Mouse (Mus musculus) embryonic stem cell, embryonic (primary cell): Measurements from ENCODE around the gene Sgca.

Experiments used
- CTCF ChIA-PET, 4 experiments: fragments of 300-600 bp in 2 of 4; fragments of 350-600 bp in 2 of 4; sonication (Branson Sonifier 250); formaldehyde crosslinking; loops; one replicate each; lab custom pipeline; 2022; ENCODE audit warnings: inconsistent platforms in 2 of 4; lab: Charles Lee
- POLR2A ChIA-PET, 4 experiments: fragments of 300-600 bp in 2 of 4; fragments of 350-600 bp in 2 of 4; sonication (Branson Sonifier 250); formaldehyde crosslinking; loops; one replicate each; lab custom pipeline; 2022; ENCODE audit warnings: antibody characterized with exemption in 4 of 4, inconsistent platforms in 1 of 4; lab: Charles Lee

The Sgca gene

DNA sequence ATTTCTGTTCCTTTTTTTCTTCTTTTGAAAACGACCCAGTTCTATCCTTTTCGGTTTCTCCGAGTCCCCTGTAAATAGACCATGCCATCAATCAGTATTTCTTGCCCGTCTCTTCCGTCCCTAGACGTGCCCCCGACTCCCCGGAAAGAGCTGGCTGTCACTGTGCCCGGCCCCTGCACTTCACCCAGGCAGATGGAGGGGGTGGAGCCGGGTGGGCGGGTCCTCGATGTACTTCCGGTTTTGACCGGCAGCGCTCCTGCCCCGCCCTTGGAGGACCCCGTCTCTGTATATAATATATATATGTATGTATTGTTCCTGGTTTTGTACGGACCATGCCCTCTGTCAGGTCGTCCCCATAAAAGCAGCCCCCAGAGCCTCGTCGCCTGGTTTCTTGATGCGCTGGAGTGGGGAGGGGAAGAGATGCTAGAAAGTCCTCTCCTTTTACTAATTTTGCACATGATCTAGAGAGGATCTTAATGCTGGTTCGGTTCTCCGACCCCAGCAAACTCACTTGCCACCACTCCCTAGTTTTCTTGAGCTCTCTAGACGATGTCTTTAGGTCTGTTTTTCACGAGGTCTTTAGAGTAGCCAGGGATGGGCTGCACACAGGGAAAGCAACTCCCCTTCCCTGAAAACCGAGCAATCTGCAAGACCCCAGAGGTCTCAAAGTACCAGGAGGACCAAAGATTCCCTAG lies 30.5 kb upstream of the Sgca start:
- CTCF ChIA-PET = interaction anchor here in 3 of 4 experiments (0.5 to 1.0 kb wide), 4 partner anchors 20 to 509 kb away, joined by 3 to 8 read pairs (median 4); no protein-coding TSS in a partner anchor
- POLR2A ChIA-PET = interaction anchor here in 2 of 4 experiments (0.5 to 4.6 kb wide), 10 partner anchors 12 to 378 kb away, joined by 3 to 22 read pairs (median 4); partner anchors contain the start of genes Ppp1r9b (in 1 of the 2) and Slc35b1 (in 1 of the 2)

DNA sequence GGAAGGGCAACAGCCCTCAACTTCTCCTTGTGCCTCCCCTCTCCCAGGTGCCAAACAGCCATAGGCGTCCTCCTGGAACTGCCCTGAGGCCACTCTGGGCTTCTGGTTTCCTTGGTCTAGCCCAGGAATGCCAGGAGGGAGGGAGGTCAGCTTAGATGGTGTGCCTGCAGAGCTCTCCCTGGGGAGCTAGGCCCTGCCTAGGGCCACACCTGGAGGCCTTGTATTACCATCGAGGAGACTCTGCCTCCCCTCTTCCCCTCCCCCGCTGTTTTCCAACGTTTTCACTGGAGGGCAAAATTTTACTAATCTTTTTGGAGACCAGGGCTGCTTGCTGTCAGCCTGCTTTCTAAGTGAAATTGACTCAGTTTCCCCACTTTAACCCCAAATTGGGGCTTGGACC lies 29.9 kb upstream of the Sgca start:
- ChIA-PET POLR2A (interaction anchor here in 2 of 4 experiments (0.5 to 4.6 kb wide), 5 partner anchors 12 to 378 kb away, joined by 3 to 22 read pairs (median 3); partner anchors contain the start of gene Slc35b1 (in 1 of the 2)), CTCF (interaction anchor here in 1 of 4 experiments (1.0 kb wide), 1 partner anchor 19 kb away, joined by 3 read pairs; no protein-coding TSS in a partner anchor)

DNA sequence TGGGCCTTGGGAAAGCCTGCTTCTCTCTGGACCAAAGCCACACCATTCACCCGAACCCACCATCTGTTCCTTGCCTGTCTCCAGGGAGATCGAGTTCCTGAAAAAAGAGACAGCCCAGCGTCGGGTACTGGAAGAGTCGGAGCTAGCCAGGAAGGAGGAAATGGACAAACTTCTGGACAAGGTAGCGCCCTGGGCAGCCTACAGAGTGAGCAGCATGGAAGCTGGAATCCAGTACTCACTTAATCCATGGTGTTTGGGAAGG lies 28.7 kb upstream of the Sgca start:
- POLR2A ChIA-PET = interaction anchor here in 2 of 4 experiments (1.0 to 2.6 kb wide), 3 partner anchors 12 to 419 kb away, joined by 3 to 12 read pairs (median 4); no protein-coding TSS in a partner anchor
- CTCF ChIA-PET = interaction anchor here in 1 of 4 experiments (1.9 kb wide), 1 partner anchor 15 kb away, joined by 6 read pairs; no protein-coding TSS in a partner anchor

DNA sequence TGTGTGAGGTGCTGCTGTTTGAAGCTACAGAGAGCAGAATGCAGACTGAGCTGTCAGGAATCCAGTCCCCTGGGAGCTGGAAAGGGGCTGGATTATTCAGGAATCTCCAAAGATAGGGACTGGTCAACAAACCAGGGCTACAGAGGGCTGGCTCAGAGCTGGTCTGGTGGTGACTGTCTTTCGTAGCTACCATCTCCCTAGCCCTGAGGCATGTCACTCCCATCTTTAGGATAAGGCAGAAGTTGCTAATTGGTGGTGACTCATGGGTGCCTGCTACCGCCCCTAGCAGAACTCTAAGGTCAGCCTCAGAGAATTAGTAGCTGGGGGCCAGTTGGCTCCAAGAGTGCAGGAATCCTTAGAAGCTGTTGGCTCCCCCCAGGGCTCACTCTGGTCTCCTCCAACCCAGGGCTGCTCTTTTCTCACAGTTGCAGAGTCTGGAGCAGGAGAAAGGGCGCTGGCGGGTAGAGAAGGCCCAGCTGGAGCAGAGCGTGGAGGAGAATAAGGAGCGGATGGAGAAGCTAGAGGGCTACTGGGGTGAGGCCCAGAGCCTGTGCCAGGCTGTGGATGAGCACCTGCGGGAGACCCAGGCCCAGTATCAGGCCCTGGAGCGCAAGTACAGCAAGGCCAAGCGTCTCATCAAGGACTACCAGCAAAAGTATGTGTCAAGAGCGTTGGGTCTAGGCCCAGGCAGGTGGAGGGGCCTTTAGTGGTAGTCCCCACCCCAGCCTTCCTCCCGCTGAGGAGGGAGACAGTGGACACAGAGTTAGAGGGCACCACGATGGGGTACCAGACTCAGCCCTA lies 28.2 kb upstream of the Sgca start:
- ChIA-PET CTCF (interaction anchor here in 3 of 4 experiments (0.6 to 3.0 kb wide), 11 partner anchors 14 to 649 kb away, joined by 3 to 11 read pairs (median 5); partner anchors contain the start of gene Ppp1r9b (in 1 of the 3)), POLR2A (interaction anchor here in 3 of 4 experiments (0.8 to 2.6 kb wide), 7 partner anchors 11 to 419 kb away, joined by 3 to 12 read pairs (median 4); partner anchors contain the start of gene Ppp1r9b (in 1 of the 3))

DNA sequence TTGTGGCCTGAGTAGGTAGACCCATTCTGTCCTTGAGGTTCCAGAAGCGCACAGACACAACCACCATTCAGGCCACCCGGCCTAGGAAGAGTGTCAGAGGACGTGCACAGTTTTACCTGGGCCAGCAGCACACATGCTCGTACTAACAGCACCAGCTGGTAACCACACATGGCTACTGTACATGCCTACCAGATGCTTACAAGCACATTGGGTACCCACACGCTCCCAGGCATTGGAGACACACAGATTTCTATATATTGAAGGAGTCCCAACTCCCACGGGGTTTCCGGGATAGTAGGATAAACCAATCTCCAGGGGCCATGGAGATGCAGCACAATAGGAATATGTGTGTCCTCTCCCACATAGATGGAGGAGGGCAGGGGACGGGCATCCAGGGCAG lies 26.6 kb upstream of the Sgca start:
- ChIA-PET CTCF (interaction anchor here in 3 of 4 experiments (0.5 to 3.0 kb wide), 7 partner anchors 11 to 130 kb away, joined by 3 to 14 read pairs (median 4); no protein-coding TSS in a partner anchor), POLR2A (interaction anchor here in 3 of 4 experiments (1.1 to 2.6 kb wide), 4 partner anchors 9 to 308 kb away, joined by 3 to 12 read pairs (median 5); no protein-coding TSS in a partner anchor)

DNA sequence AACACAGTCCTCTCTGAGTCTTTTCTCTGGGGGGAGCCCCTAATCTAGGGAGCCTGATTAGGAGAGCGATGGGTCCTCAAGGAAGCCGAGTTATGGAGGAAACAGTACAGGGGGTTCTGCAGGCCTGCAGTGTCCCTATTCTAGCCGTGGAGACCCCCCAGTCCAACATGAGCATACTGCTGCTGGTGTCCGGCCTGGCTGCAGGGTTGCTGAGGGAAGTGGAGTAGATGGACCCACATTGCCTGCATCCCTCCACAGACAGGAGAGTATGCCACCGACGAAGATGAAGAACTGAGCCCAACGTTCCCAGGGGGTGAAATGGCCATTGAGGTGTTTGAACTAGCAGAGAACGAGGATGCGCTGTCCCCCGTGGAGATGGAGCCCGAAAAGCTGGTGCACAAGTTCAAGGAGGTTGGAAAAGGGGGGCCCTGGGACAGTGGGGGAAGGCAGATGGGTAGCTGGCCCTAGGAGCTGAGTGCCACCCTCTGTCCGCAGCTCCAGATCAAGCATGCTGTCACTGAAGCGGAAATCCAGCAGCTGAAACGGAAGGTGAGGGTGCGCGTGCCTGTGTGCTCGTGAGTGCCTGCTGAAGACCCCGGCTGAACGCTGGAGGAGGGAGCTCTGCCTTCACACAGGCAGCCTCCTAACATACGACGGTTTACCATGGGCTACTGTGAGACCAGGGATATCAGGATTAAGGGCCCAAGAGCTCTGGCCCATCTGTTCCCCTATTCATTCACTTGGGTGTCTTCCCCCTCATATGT lies 25.6 kb upstream of the Sgca start:
- POLR2A ChIA-PET = interaction anchor here in 2 of 4 experiments (1.0 to 2.3 kb wide), 4 partner anchors 9 to 14 kb away, joined by 3 to 11 read pairs (median 5); partner anchors contain the start of gene Ppp1r9b (in 2 of the 2)
- CTCF ChIA-PET = interaction anchor here in 3 of 4 experiments (0.5 to 4.0 kb wide), 16 partner anchors 8 to 520 kb away, joined by 3 to 19 read pairs (median 4); partner anchors contain the start of gene Hils1 (in 1 of the 3)

DNA sequence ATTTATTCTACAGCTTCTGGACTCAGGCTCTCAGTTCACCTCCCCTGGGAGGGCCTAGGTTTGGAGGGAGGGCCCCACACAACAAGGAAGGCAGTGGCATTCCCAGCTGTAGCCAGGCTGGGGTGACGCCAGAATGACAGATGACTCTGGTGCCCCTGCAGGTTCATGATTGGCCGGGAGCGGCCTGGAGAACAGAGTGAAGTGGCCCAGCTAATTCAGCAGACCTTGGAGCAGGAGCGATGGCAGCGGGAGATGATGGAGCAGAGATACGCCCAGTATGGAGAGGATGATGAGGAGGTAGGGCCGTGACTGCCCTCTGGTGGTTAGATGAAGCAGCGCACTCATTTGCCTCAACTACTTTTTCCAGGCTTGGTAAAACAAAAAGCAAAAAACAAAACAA lies 24.9 kb upstream of the Sgca start:
- POLR2A ChIA-PET = interaction anchor here in 2 of 4 experiments (1.0 to 2.3 kb wide), 7 partner anchors 11 to 29 kb away, joined by 3 to 11 read pairs (median 4); partner anchors contain the start of gene Ppp1r9b (in 2 of the 2)

DNA sequence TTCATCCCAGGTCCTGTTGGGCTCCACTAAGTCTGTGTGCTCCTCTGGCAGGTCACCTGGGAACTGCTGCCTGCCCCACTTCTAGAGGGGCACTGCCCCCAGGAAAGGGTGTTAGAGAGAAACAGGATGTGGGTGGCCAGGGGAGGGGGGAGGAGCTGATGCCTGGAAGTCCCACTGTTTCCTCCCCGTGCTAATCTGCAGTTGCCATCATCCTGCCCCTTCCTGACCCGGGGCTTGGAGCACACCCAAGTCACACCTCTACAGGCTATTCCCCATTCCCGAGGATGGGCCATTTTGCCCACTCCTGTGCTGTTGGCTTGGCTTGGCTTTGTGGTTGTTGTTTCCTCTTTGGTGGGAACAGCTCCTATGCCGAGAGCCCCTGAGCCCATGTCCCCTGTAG lies 24.4 kb upstream of the Sgca start:
- POLR2A ChIA-PET = interaction anchor here in 3 of 4 experiments (0.6 to 2.3 kb wide), 9 partner anchors 10 to 298 kb away, joined by 3 to 11 read pairs (median 3); partner anchors contain the start of gene Ppp1r9b (in 2 of the 3)
- CTCF ChIA-PET = interaction anchor here (0.7 to 4.0 kb wide), 28 partner anchors 10 to 215 kb away, joined by 3 to 19 read pairs (median 4); partner anchors contain the start of genes Hils1 (in 1 of the 4) and Ppp1r9b (in 1 of the 4)

More for the DNA sequence above, 24.9 kb upstream of the Sgca start:
- CTCF ChIA-PET = interaction anchor here (0.7 to 4.0 kb wide), 27 partner anchors 10 to 520 kb away, joined by 3 to 19 read pairs (median 4); partner anchors contain the start of genes Hils1 (in 1 of the 4) and Ppp1r9b (in 1 of the 4)

DNA sequence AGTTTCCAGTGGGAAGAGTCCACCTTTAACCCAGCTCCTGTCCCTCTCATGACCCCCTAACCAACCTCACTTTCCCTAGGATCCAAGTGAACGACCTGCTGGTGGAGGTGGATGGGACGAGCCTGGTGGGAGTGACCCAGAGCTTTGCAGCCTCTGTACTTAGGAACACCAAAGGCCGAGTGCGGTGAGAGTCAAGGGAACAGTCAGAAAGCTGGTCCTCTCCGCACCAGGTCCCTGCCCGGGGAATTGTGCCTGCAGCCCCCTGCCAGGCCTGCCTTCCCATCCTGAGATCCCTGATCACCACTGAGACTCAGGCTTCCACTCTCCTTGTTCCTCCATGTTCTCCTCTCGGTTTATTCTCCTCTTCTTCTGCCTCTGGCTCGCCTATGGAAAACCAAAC lies 24.0 kb upstream of the Sgca start:
- POLR2A ChIA-PET = interaction anchor here in 3 of 4 experiments (0.6 to 2.3 kb wide), 8 partner anchors 10 to 298 kb away, joined by 3 to 11 read pairs (median 3); partner anchors contain the start of gene Ppp1r9b (in 2 of the 3)
- CTCF ChIA-PET = interaction anchor here (0.6 to 4.0 kb wide), 23 partner anchors 9 to 707 kb away, joined by 3 to 19 read pairs (median 4); partner anchors contain the start of genes Hils1 (in 1 of the 4) and Ppp1r9b (in 1 of the 4)

DNA sequence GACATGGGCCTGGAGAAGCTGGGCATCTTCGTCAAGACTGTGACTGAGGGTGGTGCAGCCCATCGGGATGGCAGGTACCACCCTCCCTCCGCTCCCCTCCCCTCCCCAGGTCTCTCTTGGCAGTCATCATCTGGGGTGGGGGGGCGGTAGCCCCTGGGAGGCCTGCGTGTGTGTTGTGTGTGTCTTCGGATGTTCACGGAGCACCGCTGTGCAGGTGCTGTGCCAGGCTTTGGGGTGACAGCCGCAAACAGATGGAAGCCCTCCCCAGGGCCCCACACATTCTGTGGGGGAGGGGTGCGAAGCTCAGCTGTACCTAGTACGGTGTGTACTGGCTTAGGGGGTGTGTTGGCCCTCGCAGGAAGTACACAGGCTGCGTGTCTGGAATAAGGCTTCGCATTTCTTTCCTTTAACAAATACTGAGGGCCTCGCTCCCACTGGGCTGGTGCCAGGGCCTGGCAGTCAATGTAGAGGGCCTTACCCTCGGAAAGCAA lies 22.0 kb upstream of the Sgca start:
- CTCF ChIA-PET = interaction anchor here in 2 of 4 experiments (0.7 to 1.4 kb wide), 4 partner anchors 19 to 56 kb away, joined by 3 to 4 read pairs (median 4); no protein-coding TSS in a partner anchor
- POLR2A ChIA-PET = interaction anchor here in 3 of 4 experiments (0.8 to 2.6 kb wide), 3 partner anchors 11 to 19 kb away, joined by 3 to 8 read pairs (median 4); no protein-coding TSS in a partner anchor

DNA sequence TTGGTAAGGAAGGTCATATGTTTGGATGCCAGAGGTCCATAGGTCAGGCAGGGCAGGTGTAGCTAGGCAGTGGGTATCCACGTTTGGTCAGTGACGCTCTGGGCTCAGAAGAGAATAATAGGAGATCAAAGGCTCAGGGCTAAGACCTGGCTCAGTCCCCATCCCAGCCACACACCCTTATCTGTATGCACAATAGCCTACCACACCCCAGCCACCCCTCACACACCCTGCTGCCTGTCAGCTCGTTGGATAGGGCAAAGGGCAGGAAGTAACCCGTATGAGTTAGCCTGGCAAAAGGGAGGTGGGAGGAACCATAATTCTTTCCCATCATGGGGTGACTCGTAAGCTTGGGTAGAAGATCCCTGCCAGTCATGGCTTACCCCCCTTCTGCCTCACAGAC lies 21.5 kb upstream of the Sgca start:
- ChIA-PET CTCF (interaction anchor here in 3 of 4 experiments (0.7 to 1.4 kb wide), 7 partner anchors 11 to 254 kb away, joined by 3 to 4 read pairs (median 4); no protein-coding TSS in a partner anchor), POLR2A (interaction anchor here in 3 of 4 experiments (0.6 to 2.6 kb wide), 5 partner anchors 8 to 18 kb away, joined by 3 to 8 read pairs (median 4); no protein-coding TSS in a partner anchor)

DNA sequence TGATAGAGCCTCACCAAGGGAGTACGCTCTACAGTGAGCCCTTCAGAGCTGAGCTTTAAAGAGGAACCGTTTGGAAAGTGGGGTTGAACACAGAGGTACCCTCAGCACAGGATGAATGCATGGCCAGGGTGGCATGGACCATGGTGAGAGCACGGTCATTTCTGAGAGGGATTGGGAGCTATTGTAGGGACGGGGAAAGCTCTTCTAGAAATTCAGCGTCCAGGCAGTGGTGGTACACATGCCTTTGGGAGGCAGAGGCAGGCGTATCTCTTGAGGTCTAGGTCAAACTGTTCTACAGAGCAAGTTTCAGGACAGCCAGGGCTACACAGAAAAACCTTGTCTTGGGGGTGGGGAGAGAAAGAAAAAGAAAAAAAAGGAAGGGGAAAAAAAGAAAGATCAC lies 20.9 kb upstream of the Sgca start:
- POLR2A ChIA-PET = interaction anchor here in 3 of 4 experiments (0.5 to 2.6 kb wide), 5 partner anchors 8 to 786 kb away, joined by 3 to 8 read pairs (median 3); partner anchors contain the start of gene Tob1 (in 1 of the 3)
- CTCF ChIA-PET = interaction anchor here in 3 of 4 experiments (1.1 to 1.3 kb wide), 4 partner anchors 11 to 254 kb away, joined by 3 to 4 read pairs (median 4); no protein-coding TSS in a partner anchor

DNA sequence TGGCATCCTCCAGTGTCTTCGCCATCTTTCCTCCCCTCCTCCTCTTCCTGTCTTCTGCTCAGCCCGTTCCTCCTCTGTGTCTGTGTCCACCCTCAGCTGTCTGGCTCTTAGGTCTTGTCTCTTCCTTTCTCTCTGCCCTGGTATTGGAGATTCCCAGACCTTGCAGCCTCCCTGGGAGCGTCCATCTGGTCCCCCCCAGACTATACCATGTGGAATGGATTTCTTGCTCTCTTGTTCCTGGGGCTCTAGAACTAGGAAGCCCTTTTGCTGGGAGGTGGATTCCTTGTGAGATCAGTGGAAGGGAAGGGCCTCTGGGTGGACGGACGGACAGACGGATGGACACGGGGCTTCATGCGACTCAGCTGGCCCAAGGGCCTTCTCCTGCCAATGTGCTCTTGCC lies 20.0 kb upstream of the Sgca start:
- ChIA-PET POLR2A (interaction anchor here in 3 of 4 experiments (1.0 to 3.7 kb wide), 3 partner anchors 9 to 11 kb away, joined by 3 to 22 read pairs (median 3); partner anchors contain the start of gene Samd14 (in 1 of the 3)), CTCF (no interaction called here)

DNA sequence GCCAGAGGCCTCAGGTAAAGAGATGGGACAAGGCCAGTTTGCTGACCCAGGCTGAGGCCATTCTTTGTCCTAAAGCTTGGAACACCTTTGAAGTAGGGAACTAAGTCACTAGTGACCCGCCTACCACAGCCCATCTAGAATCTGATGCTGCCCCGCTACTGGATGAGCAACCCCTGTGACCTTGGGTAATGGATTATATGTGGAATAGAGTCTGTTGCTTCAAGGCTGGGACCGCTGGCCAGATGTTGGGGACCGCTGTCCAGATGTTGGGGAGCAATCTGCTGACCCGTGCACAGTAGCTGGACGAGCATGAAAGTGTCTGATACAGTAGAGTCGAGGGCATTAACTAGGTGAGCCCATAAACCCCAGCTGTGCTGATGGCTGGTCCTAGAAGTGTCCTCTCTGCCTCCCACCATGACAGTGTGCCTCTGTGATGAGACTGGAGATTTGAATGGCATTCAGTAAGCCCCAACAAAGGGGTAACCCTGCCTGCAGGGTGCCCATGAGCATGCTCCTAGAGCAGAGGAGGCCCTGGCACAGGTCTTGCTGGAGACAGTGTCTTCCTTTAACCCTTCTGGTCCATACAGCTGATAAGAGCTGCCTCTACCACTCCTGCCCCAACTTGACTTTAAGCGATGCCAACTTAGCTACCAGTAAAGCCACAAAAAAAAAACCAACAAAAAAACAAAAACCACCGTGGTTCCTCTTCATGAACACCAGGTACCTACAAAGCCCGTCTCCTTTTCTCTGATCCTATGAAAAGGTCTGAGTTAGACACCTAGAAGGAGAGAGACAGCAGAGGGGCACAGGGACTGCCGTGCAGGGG lies 19.0 kb upstream of the Sgca start:
- POLR2A ChIA-PET = interaction anchor here in 2 of 4 experiments (0.6 to 3.7 kb wide), 4 partner anchors 12 to 709 kb away, joined by 3 to 22 read pairs (median 3); partner anchors contain the start of gene Samd14 (in 1 of the 2)
- CTCF ChIA-PET = no interaction called here

DNA sequence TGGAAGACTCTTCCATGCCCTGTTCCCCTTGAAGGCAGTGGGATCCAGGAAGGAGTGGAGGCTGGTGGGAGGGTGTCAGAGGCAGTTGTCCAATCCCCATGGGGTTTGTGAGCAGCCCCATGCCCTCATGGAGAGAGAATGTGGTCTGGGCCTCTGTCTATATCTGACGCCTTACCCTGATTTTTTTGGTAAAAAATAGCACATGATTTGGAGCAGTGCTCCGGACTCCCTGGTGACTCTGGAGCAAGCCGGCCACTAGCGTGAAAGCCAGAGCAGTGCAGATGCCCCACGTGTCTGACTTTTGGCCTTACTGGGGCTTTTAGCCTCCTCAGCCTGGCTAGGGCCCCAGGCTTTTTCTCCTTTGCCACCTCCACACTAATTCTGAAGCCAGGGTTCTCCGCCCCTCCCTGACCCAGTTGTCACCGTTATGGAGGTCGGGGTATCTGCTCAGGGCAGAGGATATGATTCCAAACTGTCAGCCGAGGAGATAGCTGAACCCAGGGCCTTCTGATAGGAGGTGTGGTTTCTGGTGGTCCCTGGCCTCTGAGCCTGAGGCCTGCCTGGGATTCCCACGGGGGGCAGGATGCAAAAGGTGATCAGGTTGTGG lies 18.2 kb upstream of the Sgca start:
- ChIA-PET POLR2A (interaction anchor here in 2 of 4 experiments (0.9 to 3.7 kb wide), 5 partner anchors 9 to 111 kb away, joined by 3 to 22 read pairs (median 4); partner anchors contain the start of gene Samd14 (in 1 of the 2)), CTCF (interaction anchor here in 2 of 4 experiments (1.3 to 2.4 kb wide), 3 partner anchors 8 to 114 kb away, joined by 3 to 13 read pairs (median 3); no protein-coding TSS in a partner anchor)
